Mouse (Mus musculus): ENCODE measurements around the gene Srsf3. TPM values are rescaled to one million over a fixed set of nuclear protein-coding genes. Genes with fewer than 3 reads are reported as not detected.
A peak's percentile ranks its signal among the peaks of the same experiment; 100 is the strongest.
"Not testable (repeated sequence)": the region's sequence is repeated elsewhere in the genome, so short reads cannot be mapped to it uniquely, and the experiment has no call there.

Gene Srsf3
- total RNA-seq (2022): 100 to 1,000 TPM; 117 to 141 (median 132) TPM

GRCm38 (mm10) chr17:29032274-29033069 is at the start of gene Srsf3:
Srsf3 (plus strand) TSS chr17:29032628.
- peak; percentile 98 to 99 for DNase-seq (ENCODE audit: low spot score in 2 of 2)

DNA sequence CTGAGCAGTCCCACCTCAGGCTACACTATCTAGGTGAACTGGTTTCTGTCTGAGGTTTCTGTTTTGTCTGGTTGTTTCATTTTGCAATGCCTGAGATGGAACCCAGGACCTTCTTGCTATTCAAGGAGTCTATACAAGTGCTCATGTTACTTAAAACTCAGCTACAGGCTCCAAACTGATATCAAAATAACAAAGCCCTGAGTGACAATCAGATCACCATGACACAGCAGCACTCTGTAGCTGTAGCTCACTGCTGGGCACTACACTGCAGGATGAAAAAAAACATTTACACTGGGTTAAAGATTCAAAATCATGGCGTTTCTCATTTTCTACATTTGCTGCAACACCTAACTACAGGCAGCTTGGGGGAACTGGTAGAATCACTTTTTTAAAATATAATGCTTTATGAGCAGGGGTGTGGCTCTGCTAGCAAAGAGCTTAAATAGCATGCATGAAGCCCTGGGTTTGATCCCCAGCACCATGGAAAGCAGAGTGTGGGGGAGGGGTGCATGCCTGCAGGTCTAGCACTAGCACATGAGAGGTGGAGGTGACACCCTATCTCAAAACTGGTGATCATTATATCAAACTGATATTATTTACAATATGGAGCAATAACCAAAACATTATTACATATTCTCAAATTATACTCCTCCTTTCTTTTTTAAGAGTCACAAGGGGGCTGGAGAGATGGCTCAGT is 47.6 kb upstream of the Srsf3 start:
- DNase-seq (ENCODE audit: low spot score in 2 of 2): no peak

DNA sequence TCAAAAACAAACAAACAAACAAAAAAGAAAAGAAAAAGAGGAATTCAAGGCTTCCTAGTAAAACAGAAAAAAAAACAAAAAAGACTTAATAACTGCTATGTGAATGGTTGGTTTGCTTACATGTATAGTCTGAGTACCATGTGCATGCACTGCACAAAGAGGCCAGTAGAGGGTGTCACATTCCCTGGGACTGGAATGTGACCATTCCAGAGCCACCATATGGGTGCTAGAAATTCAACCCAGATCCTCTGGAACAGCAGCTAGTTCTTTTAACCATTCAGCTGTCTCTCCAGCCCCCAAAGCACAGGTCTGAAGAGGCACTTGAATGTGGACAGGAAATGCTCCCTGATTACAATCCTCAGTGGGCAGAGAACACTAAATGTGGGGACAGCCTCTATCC is 45.6 kb upstream of the Srsf3 start:
- DNase-seq (ENCODE audit: low spot score in 2 of 2): no peak

GRCm38 (mm10) chr17:28987713-28988112 is 44.7 kb upstream of the Srsf3 start:
- no peak for DNase-seq (ENCODE audit: low spot score in 2 of 2)

GRCm38 (mm10) chr17:28988291-28988690 is 44.1 kb upstream of the Srsf3 start:
- DNase-seq (ENCODE audit: low spot score in 2 of 2): no peak

DNA sequence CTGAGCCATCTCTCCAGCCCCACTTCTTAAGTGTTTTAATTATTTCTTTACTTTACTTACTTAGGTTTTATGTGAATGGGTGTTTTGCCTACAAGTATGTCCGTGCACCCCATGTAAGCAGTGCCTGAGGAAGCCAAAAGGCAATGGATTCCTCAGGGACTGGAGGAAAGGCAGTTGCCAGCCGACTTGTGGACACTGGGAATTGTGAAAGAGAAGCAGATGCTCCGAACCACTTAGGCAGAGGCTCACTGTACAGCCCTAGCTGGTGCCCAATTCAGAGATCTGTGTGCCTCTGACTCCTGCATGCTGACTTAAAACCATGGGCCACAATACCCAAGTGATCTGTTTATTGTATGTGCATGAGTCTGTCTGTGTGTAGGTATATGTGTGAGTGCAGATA is 43.4 kb upstream of the Srsf3 start:
- no peak for DNase-seq (ENCODE audit: low spot score in 2 of 2)

GRCm38 (mm10) chr17:28990060-28990459 is 42.4 kb upstream of the Srsf3 start:
- no peak for DNase-seq (ENCODE audit: low spot score in 2 of 2)

- DNase-seq (ENCODE audit: low spot score in 2 of 2): no peak
Observed at GRCm38 (mm10) chr17:28991286-28991685, 41.1 kb upstream of the Srsf3 start.

DNA sequence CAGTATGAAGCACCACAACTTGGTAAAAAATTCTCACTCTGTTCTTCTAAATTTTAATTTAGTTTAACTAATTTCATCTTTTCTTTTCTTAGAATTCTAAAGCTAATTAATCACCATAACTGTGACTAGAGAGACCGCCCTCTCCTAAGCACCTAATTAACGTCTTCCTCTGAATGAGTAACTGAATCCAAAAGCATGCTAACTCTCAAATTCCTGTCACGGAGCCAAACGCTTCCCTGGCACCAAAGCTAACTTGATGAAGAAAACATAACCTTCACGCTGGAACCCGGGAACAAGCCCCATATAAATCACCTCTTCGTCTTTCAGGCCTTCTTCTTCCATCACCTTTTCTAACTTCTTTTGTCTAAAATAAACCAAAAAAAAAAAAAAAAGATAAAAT is 40.3 kb upstream of the Srsf3 start:
- peak in 1 of 2 experiments; percentile 35 for DNase-seq (ENCODE audit: low spot score in 2 of 2)

DNA sequence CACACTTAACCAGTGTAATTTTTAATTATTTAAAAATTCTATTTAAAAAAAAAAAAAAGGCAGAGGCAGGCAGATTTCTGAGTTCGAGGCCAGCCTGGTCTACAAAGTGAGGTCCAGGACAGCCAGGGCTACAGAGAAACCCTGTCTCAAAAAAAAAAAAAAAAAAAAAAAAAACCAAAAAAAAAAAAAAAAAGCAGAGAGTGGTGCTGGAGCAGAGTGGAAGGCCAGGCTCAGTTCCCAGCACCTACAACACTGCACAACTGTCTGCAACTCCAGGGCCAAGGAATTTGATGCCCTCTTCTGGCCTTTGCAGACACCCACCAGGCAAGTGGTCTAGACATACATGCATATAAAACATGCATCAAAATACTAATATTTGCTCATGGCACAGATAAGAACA is 39.4 kb upstream of the Srsf3 start:
- not testable (repeated sequence) for DNase-seq (ENCODE audit: low spot score in 2 of 2)

- DNase-seq (ENCODE audit: low spot score in 2 of 2): no peak
Observed at GRCm38 (mm10) chr17:28994615-28995014, 37.8 kb upstream of the Srsf3 start.

- DNase-seq (ENCODE audit: low spot score in 2 of 2): no peak
Observed at GRCm38 (mm10) chr17:29000465-29000864, 32.0 kb upstream of the Srsf3 start.

DNA sequence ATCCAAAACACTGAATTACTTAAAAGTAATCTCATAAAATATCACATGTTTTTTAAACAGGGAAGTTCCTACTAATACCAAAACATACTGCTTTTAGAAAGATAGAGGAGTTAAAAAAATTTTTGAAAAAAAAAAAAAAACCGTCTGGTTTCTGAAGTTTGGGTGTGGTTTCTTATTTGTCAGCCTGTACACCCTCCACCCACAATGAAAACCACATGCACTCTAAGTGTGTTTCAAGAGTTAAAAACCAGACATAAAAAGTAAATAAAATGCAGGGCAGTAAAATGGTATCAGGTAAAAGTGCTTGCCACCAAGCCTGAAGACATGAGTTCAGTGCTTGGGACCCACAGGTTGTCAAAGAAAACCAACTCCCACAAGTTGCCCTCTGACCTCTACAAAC is 28.7 kb upstream of the Srsf3 start:
- DNase-seq (ENCODE audit: low spot score in 2 of 2): no peak

DNA sequence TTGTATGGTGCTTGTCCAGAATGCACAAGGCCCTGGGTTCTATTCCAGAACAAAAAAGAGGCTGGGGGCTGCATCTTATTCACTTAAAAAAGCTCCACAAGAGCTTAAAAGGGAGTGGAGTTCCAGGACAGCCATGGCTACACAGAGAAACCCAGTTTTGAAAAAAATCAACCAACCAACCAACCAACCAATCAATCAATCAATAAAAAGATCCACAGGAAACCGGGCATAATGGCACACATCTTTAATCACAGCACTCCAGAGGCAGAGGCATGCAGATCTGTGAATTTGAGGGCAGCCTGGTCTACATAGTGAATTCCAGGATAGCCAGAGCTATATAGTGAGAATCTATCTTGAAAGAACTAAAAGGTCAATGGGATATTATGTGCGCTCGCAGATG is 27.4 kb upstream of the Srsf3 start:
- DNase-seq (ENCODE audit: low spot score in 2 of 2): no peak

- DNase-seq (ENCODE audit: low spot score in 2 of 2): no peak
Observed at GRCm38 (mm10) chr17:29006812-29007211, 25.6 kb upstream of the Srsf3 start.

DNA sequence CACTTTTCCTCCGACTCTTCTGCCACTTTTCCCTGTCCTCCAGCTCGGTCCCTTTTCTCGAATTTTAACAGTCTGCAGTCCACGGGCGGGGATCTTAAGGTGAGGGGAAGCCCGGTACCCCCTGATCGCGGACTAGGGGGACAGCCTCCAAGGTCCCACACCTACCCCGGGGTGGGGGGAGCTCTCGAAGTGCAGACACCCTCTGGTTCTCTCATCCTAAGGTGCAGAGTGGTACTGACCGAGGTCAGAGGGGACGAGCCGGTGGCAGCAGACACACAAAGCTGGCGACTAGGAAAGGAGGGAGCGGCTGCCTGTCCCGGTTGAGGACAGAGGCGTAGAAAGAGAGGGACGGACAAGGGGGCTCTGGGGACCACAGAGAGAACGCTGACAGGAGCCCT is 25.2 kb upstream of the Srsf3 start:
- DNase-seq (ENCODE audit: low spot score in 2 of 2): peak in 1 of 2 experiments; percentile 17

DNA sequence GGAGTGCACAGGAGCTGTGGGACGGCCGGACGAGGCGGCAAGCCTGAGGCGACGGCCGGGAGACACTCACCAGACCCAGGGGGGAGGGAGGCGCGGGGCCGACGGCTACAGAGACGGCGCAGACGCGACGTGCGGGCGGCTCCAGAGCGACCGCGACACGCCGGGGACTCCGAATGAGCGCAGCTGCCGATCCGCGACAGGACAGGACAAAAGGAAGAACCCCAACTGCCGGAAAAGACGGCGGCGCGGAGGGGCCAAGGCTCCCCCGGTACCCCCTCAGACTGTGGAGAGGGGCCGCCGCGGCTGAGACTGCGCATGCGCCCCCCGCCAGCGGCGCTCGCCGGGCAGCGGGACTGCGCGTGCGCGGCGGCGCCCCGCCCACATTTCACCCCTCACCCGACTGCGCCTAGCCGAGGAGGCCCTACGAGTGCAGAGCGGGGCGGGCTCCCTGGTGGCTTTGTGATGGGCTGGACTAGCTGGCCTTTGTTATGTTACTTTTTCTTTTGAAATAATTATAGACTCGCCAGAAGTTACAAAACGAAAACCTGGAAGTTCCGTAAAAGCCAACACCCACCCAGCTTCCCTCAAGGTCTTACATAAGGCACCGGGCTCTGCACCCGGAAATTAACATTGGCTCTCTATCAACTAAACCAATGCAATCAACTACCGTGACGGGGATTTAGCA is 24.6 kb upstream of the Srsf3 start, which contains the start of gene Stk38:
Gene Stk38 (minus strand): TSS at position 355 of the 685 bp plus-strand sequence.
- peak; percentile 82 to 91 for DNase-seq (ENCODE audit: low spot score in 2 of 2)

DNA sequence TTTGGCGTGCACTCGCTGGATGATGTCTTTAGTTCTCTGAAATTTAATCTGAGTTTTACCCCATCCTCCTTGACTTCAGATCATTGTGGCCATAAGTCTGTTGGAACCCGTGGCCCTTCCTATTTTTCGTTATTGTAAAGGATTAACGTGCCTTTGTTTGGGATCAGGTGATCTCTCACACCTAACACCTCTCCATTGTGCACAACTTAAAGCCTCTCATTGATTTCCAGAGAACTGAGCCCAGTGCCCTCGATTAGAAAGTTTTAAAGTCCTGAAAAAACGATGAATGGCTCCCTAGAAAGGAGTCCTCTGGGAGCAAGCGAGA is 24.1 kb upstream of the Srsf3 start:
- DNase-seq (ENCODE audit: low spot score in 2 of 2): no peak

- no peak for DNase-seq (ENCODE audit: low spot score in 2 of 2)
Observed at GRCm38 (mm10) chr17:29009181-29009580, 23.2 kb upstream of the Srsf3 start.

DNA sequence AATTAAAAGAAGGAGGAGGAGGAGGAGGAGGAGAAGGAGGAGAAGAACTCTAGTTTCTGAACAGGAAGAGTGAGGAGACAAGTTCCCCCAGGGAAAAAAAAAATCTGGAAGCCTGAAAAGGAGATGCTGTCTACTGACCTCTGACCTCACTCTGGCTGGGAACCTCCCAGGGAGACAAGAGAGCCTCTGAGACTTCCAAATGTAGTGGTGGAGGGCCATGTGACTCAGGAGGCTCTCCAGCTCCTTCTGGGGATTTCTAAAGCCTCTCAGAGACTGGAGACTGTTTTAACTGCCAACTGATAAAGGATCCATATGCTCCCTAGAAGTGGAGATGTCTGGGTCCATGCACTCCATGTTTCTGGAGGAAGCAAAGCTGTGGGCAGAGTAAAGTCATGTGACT is 18.2 kb upstream of the Srsf3 start:
- DNase-seq (ENCODE audit: low spot score in 2 of 2): no peak

DNA sequence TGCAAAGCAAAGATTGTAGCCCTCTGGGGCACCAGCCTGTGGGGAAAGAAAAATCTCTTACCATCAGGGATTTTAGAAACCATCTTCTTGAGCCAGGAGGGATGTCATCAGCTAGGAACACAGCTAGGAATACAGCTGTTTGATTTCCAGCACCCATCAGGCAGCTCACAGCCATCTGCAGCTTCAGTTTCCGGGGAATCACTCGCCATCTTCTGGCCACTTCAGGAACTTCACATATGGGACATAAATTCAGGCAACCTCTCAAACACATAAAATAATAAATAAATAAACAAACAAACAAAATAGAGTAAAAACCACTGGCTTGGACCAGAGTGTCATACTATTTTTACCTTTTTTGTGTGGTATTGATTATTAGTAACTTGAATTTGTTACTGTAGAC is 16.8 kb upstream of the Srsf3 start:
- no peak for DNase-seq (ENCODE audit: low spot score in 2 of 2)

DNA sequence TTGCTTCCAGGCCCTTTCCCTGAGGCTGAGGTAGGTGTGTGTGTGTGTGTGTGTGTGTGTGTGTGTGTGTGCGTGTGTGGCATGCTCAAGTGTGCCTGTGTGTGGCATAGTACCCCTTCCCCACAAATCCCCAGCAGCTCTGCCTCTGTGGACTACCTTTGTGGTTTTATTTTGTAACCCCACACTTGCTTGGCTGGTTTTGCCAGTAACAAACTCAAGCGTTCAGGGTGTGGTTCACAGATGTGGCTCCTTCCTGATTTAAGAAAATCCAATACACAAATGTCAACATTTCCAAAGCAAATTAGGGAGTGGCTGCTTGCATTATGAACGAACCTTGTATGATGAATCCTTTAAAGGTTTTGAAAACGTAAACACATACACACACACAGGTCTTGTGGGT is 15.7 kb upstream of the Srsf3 start:
- DNase-seq (ENCODE audit: low spot score in 2 of 2): no peak
